Mouse (Mus musculus): ENCODE measurements at regions not wholly inside any gene's neighbourhood (a gene's known extent, or its start where the extent isn't known, plus 50 kb on each side); places are given as distances from the start of the nearest gene placed in this dataset.

- TF ChIP-seq CTCF (IDR thresholded peaks at IDR 0.05) = 0 out of 2 replicates have a peak, but pooled peaks have one; percentile 25
- TF ChIP-seq POLR2A (IDR thresholded peaks at IDR 0.05; ENCODE audit: insufficient read depth, low read depth, low read length) = no peak
These were observed 326.8 kb upstream of the Pbx1 start for GRCm38 (mm10) chr1:168758835-168759234.
